26 mouse cellular contexts compared by ENCODE assay signal in the genomic region with DNA sequence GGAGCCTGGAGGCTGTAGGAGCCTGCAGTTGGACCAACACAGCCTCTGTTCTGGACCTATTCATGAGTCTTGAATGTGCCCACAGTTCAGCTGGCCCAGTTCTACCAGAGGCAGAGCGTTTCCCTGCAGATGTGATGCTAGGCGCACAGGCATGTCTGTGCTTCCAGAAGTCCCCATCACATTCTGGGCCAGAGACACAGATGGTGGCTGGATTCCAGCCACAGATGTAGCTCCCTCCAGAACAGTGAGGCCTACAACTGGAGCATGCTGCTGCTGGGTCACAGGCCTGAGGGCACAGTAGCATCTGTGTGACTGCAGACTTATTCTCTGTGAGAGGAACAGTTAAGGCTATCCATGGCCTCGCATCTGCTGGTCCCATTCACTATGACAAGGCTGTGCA. TPM values are rescaled to one million over a fixed set of nuclear protein-coding genes. Genes with fewer than 3 reads are reported as not detected.
DNase-seq lines count a peak whose midpoint lies in the region.
"Had no signal": no experiment of that assay in that cellular context is flagged by ENCODE, and none has a peak within 500 bp of the region (broad histone marks: within the 10 kb centered on the region; RNA-seq: fewer than 3 reads in every experiment).

No protein-coding gene starts in this region.

- H3K4me3 ChIP-seq in heart, embryonic 10.5 days: no peak overlapping the region
- H3K4me3 ChIP-seq: embryonic facial prominence, embryonic 13.5 days; heart, embryonic 15.5 days; limb, embryonic 15.5 days; liver, embryonic 13.5 days; midbrain, embryonic 13.5 days; neural tube, embryonic 13.5 days had no signal

- intact Hi-C loops in heart, postnatal 10 days (cut with DNase I): no loop called here

- 0 out of 2 replicates have a peak, but pooled peaks cover 5% of the 10 kb centered on the region for H3K27me3 ChIP-seq in heart, embryonic 10.5 days (ENCODE audit: insufficient read depth, poor library complexity, severe bottlenecking)
- H3K27me3 ChIP-seq: embryonic facial prominence, embryonic 13.5 days; heart, embryonic 15.5 days; limb, embryonic 15.5 days; liver, embryonic 13.5 days; midbrain, embryonic 13.5 days; neural tube, embryonic 13.5 days had no signal

- H3K36me3 ChIP-seq in heart, embryonic 10.5 days: no peaks in the 10 kb centered on the region
- H3K36me3 ChIP-seq: embryonic facial prominence, embryonic 13.5 days; heart, embryonic 15.5 days; limb, embryonic 15.5 days; liver, embryonic 13.5 days; midbrain, embryonic 13.5 days; neural tube, embryonic 13.5 days had no signal

- 83% methylated on average over 3 of the region's 3 CpGs for WGBS in heart, embryonic 10.5 days

- no peak overlapping the region for H3K27ac ChIP-seq in heart, embryonic 10.5 days
- H3K27ac ChIP-seq: embryonic facial prominence, embryonic 13.5 days; heart, embryonic 15.5 days; kidney, postnatal 0 days; limb, embryonic 15.5 days; liver, embryonic 13.5 days; macrophage; midbrain, embryonic 13.5 days; neural tube, embryonic 13.5 days had no signal

- DNase-seq in heart, postnatal 10 days: peak; percentile 19 to 26
- no peak for DNase-seq in heart, embryonic 10.5 days (ENCODE audit: low spot score)
- DNase-seq in layer of hippocampus, adult 11-12 months (ENCODE audit: low spot score): peak; percentile 20
- DNase-seq in layer of hippocampus, postnatal 25 days (ENCODE audit: extremely low spot score in 1 of 2, low spot score in 1 of 2): no peak
- peak; percentile 47 for DNase-seq in retina, postnatal 1 day
- no peak for DNase-seq in retina, embryonic 14.5 days (ENCODE audit: low spot score)
- DNase-seq: adrenal gland, postnatal 25 days; B cell, adult 2 months; cerebellum, adult 18-20 months; cerebellum, postnatal 10 days; gastrocnemius, postnatal 25 days; heart, adult 18-20 months; kidney, adult 8-10 months; layer of hippocampus, postnatal 36 days; left cerebral cortex, postnatal 4 days; liver, embryonic 13.5 days; lung, postnatal 10 days; right cerebral cortex, postnatal 14 days; thymus, postnatal 4 days had no signal

- peaks cover 7% of the 10 kb centered on the region; the same call in 1 of the 2 replicates for H3K4me1 ChIP-seq in heart, embryonic 10.5 days
- H3K4me1 ChIP-seq: heart, embryonic 15.5 days; liver, embryonic 13.5 days had no signal

- no peaks in the 10 kb centered on the region for H3K9me3 ChIP-seq in heart, embryonic 10.5 days
- H3K9me3 ChIP-seq: embryonic facial prominence, embryonic 13.5 days; heart, embryonic 15.5 days; limb, embryonic 15.5 days; liver, embryonic 13.5 days; midbrain, embryonic 13.5 days; neural tube, embryonic 13.5 days had no signal

RNA-seq across cellular contexts. Expression of gene Mex3b, which starts 16.4 kb away (rescaled TPM):
- total RNA-seq in heart, postnatal 10 days (2021): 10 to 100 TPM in 1 of 2 experiments, 1 to 10 TPM in 1; 7.4 to 11.4 TPM
- 7.3 and 14.8 TPM in 2 replicates for polyA plus RNA-seq in heart, embryonic 10.5 days (2016; fragmentation: Nextera tagmentation; extraction: Ambion mirVana)
- total RNA-seq in layer of hippocampus, postnatal 25 days (2021): 10 to 100 TPM; 25.8 to 29.3 TPM

Comparison
In these comparisons a context has a peak if more than half of its experiments do, and no peak if none do; other contexts are left out.
1. DNase-seq: peak in heart, postnatal 10 days (2 of 2), layer of hippocampus, adult 11-12 months (single experiment) and retina, postnatal 1 day (single experiment); none in heart, embryonic 10.5 days (single experiment), layer of hippocampus, postnatal 25 days (0 of 2) and retina, embryonic 14.5 days (single experiment).